Mouse (Mus musculus) megakaryocyte, embryonic 14.5 days (primary cell): ENCODE measurements around the gene Map4.

Source experiments
- FLI1 ChIP-seq: IDR thresholded peaks from 2 replicates; pipeline ENCODE4 v1.6.1; 2012; ENCODE audit warnings: low read length, inconsistent platforms, mixed read lengths
- GATA1 ChIP-seq: IDR thresholded peaks from 3 replicates; pipeline ENCODE4 v1.6.1; 2012; ENCODE audit warnings: mixed read lengths, low read length, inconsistent platforms, borderline replicate concordance

DNA sequence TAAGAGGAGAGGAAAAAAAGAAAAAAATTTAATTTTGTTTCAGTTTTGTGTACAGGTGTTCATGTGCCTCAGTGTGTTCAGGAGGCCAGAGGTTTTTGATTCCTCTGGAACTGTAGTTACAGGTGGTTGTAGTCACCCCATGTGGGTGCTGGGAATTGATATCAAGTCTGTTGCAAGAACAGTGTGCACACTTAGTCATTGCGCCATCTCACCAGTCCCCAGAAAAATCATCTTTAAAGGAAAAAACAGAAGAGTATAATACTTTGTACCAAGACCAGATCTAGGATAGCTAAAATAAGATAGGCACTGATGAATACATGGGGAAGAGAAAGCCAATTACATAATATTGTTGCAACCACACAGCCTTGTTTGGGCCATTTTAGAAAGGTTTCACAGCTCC lies 90.2 kb downstream of the Map4 start:
- TF ChIP-seq GATA1, result no peak
- no peak for TF ChIP-seq FLI1
